Mouse (Mus musculus): ENCODE results near the gene Mindy4b-ps.

The Mindy4b-ps gene

GRCm38 (mm10) chr3:58785863-58786262, 36.2 kb downstream of the Mindy4b-ps start:
- DNase-seq (ENCODE audit: low spot score in 2 of 2): no peak

GRCm38 (mm10) chr3:58784219-58785092, 37.7 kb downstream of the Mindy4b-ps start:
- DNase-seq (ENCODE audit: low spot score in 2 of 2): no peak

GRCm38 (mm10) chr3:58783602-58784218, 38.4 kb downstream of the Mindy4b-ps start:
- no peak for DNase-seq (ENCODE audit: low spot score in 2 of 2)

GRCm38 (mm10) chr3:58756429-58756828, 65.7 kb downstream of the Mindy4b-ps start:
- DNase-seq (ENCODE audit: low spot score in 2 of 2): no peak

GRCm38 (mm10) chr3:58755769-58756168, 66.3 kb downstream of the Mindy4b-ps start:
- DNase-seq (ENCODE audit: low spot score in 2 of 2): no peak

- no peak for DNase-seq (ENCODE audit: low spot score in 2 of 2)
Observed at GRCm38 (mm10) chr3:58754361-58754760, 67.8 kb downstream of the Mindy4b-ps start.

GRCm38 (mm10) chr3:58751818-58752620, 70.1 kb downstream of the Mindy4b-ps start:
- DNase-seq (ENCODE audit: low spot score in 2 of 2): no peak

GRCm38 (mm10) chr3:58748724-58749123, 73.4 kb downstream of the Mindy4b-ps start:
- DNase-seq (ENCODE audit: low spot score in 2 of 2): no peak

GRCm38 (mm10) chr3:58747924-58748323, 74.2 kb downstream of the Mindy4b-ps start:
- no peak for DNase-seq (ENCODE audit: low spot score in 2 of 2)

- DNase-seq (ENCODE audit: low spot score in 2 of 2): no peak
Observed at GRCm38 (mm10) chr3:58739536-58739935, 82.6 kb downstream of the Mindy4b-ps start.

Data from urinary bladder, postnatal 4 days (tissue).